Mouse (Mus musculus): Measurements from ENCODE around the gene Ppm1k. TPM values are rescaled to one million over a fixed set of nuclear protein-coding genes. Genes with fewer than 3 reads are reported as not detected.
"Not testable (repeated sequence)": the region's sequence is repeated elsewhere in the genome, so short reads cannot be mapped to it uniquely, and the experiment has no call there.

The Ppm1k gene
- total RNA-seq, 2 experiments from 2014 or later, result 13.9 to 16.0 TPM

GRCm38 (mm10) chr6:57532022-57532421 is 3.2 kb downstream of the Ppm1k start:
- DNase-seq (ENCODE audit: low spot score), result no peak

- DNase-seq (ENCODE audit: low spot score), result no peak
These were observed 3.8 kb downstream of the Ppm1k start for GRCm38 (mm10) chr6:57531441-57531840.

- DNase-seq (ENCODE audit: low spot score), result no peak
These were observed 4.3 kb downstream of the Ppm1k start for GRCm38 (mm10) chr6:57531011-57531410.

GRCm38 (mm10) chr6:57529336-57529845 is 5.9 kb downstream of the Ppm1k start:
- no peak for DNase-seq (ENCODE audit: low spot score)

GRCm38 (mm10) chr6:57526933-57527332 is 8.3 kb downstream of the Ppm1k start:
- DNase-seq (ENCODE audit: low spot score), result no peak

GRCm38 (mm10) chr6:57524742-57525141 is 10.5 kb downstream of the Ppm1k start:
- DNase-seq (ENCODE audit: low spot score), result no peak

- no peak for DNase-seq (ENCODE audit: low spot score)
These were observed 14.3 kb downstream of the Ppm1k start for GRCm38 (mm10) chr6:57520749-57521652.

GRCm38 (mm10) chr6:57514035-57514374 is 21.3 kb downstream of the Ppm1k start:
- DNase-seq (ENCODE audit: low spot score), result no peak

- DNase-seq (ENCODE audit: low spot score), result no peak
These were observed 21.8 kb downstream of the Ppm1k start for GRCm38 (mm10) chr6:57513351-57514034.

- DNase-seq (ENCODE audit: low spot score), result no peak
These were observed 23.4 kb downstream of the Ppm1k start for GRCm38 (mm10) chr6:57511899-57512298.

GRCm38 (mm10) chr6:57503662-57504379 is 31.4 kb downstream of the Ppm1k start:
- no peak for DNase-seq (ENCODE audit: low spot score)

GRCm38 (mm10) chr6:57499209-57499608 is 36.1 kb downstream of the Ppm1k start:
- DNase-seq (ENCODE audit: low spot score), result no peak

- not testable (repeated sequence) for DNase-seq (ENCODE audit: low spot score)
These were observed 67.1 kb downstream of the Ppm1k start for GRCm38 (mm10) chr6:57468161-57468560.

Other genes starting within 250 kb of the Ppm1k start
- gene Vmn1r16, start 206.0 kb downstream of the Ppm1k start, total RNA-seq (2021), result not detected
- gene Vmn1r17, start 171.7 kb downstream of the Ppm1k start, total RNA-seq (2021), result not detected
- gene Vmn1r18, start 139.7 kb downstream of the Ppm1k start, total RNA-seq (2021), result not detected
- not detected for gene Vmn1r19, start 131.7 kb downstream of the Ppm1k start, total RNA-seq (2021)
- gene Vmn1r20, start 106.5 kb downstream of the Ppm1k start, total RNA-seq (2021), result not detected
- 1 to 10 TPM in 1 of 2 experiments, under 1 TPM in 1; 0.34 to 1.2 TPM for gene Herc6, start 45.5 kb upstream of the Ppm1k start, total RNA-seq (2021)
- gene Pyurf, start 156.6 kb upstream of the Ppm1k start, total RNA-seq (2021), result 10 to 100 TPM; 11.3 to 11.6 TPM
- gene Lancl2, start 167.1 kb upstream of the Ppm1k start, total RNA-seq (2021), result 10 to 100 TPM in 1 of 2 experiments, 1 to 10 TPM in 1; 9.9 to 10.6 TPM